Mouse (Mus musculus): Measurements from ENCODE around the gene Cwf19l2.
A peak's percentile ranks its signal among the peaks of the same experiment; 100 is the strongest.
"Not testable (repeated sequence)": the region's sequence is repeated elsewhere in the genome, so short reads cannot be mapped to it uniquely, and the experiment has no call there.

The Cwf19l2 gene

DNA sequence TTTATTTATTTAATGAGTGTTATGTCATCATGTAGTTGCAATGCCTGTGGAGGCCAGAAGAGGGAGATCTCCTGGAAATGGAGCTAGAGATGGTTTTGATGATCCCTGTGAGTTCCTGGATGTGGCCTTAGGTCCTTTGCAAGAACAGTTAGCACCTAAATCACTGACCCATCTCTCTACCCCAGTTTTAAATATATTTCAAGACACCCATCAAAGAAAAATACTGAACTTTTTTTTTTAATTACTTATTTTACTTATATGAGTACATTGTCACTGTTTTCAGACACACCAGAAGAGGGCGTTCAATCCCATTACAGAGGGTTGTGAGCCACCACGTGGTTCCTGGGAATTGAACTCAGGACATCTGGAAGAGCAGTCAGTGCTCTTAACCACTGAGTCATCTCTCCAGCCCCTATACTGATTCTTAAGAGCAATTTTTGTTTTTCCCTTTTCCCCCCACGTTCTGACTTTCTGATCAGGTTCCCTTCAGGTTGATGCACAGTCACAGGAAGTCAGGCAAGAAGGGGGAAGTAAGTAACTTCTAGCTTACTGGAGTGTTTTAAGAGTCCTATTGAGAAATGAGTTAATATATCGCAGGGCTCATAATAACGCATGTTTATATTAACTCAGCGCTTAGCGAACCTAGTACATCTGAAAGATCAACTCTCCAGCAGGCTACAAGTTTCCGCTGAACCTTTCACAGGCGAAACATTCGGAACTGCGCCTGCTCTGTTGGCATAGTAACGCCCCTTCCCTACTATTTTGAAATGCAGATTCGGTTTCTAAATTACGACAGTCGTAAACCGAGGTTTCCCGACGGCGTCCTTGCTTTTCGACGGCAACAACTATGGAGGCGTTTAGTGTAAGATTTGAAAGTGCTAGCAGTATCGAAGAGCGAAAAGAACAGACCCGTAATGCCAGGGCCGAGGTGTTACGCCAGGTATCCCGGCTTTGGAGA is at the start of gene Cwf19l2:
Gene Cwf19l2 (plus strand): TSS at position 342 of the 958 bp plus-strand sequence.
- DNase-seq, result peak; percentile 87

- DNase-seq, result not testable (repeated sequence)
Measured at GRCm38 (mm10) chr9:3376323-3376722, 27.1 kb upstream of the Cwf19l2 start.

GRCm38 (mm10) chr9:3404372-3404771 is 980 bp downstream of the Cwf19l2 start:
- peak; percentile 10 to 34 for DNase-seq

- not testable (repeated sequence) for DNase-seq
Measured at GRCm38 (mm10) chr9:3439555-3440300, 36.3 kb downstream of the Cwf19l2 start.

- DNase-seq, result no peak
Measured at GRCm38 (mm10) chr9:3471897-3472296, 68.5 kb downstream of the Cwf19l2 start.

GRCm38 (mm10) chr9:3518645-3519044 is 115.3 kb downstream of the Cwf19l2 start:
- DNase-seq, result peak; percentile 19 to 27

GRCm38 (mm10) chr9:3519178-3519577 is 115.8 kb downstream of the Cwf19l2 start:
- no peak for DNase-seq

DNA sequence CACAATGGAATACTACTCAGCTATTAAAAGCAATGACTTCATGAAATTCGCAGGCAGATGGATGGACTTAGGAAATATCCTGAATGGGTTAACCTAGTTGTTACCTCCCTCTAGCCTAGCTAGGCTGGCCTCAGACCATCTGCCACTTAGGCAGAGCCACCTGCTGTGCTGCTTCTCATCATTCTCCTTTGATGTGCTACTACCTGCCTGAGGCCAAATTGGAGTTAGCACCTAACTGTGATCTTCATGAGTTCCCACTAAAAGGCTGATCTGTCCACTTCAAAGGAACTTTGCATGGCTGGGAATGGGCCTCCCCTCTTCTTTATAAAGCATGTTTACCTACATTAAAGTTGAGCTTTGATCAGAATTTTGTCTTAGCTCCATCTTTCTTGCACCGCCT is 117.6 kb downstream of the Cwf19l2 start:
- DNase-seq, result no peak
